Comparison of ENCODE assay signal across 8 mouse cellular contexts in the genomic region with DNA sequence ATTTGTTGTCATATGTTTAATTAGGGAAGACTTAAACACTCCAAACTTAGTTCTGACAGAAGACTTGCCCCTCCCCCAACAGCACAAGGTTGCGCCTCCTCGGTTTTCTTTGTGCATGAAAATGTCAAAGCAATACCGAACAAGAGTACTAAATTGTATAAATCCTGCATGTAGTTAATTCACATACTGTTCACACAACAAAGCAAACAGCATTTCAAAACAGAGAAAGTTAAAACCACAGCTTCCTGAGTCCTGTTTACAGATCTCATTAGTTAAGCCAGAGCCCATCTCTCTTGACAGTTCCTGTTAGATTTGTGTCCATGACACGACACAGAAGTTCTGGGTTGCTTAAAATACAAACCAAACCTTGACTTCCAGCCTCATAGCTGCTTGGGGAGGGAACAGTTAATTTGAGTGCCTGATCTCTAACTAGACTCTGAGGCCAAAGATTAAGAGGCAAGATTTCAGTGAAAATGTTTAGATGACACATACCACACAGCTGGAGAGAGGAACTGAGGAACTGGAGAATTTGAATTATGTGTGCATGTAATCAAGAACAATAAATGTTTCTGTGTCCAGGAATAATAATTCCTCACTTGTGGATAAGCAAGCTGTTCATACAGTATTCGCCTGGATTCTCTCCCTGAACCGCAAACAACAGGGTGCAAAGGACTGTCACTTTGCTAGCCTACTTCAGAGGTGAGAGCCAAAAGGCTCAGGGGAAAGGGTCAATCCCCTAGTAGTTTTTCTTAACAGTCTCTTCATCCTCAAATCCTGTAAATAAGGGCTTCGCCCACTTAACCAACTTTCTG.
A peak's percentile ranks its signal among the peaks of the same experiment; 100 is the strongest.
DNase-seq lines count a peak whose midpoint lies in the region; ATAC-seq and TF ChIP-seq lines count a peak whose summit lies in the region.

No protein-coding gene starts in this region.

- H3K79me2 ChIP-seq in C2C12 (ENCODE audit: control insufficient read depth, insufficient read depth), result no peaks in the 10 kb centered on the region

- H3K4me3 ChIP-seq in heart, embryonic 14.5 days (ENCODE audit: control insufficient read depth in 1 of 2, insufficient read depth in 1 of 2, low read depth in 1 of 2, low read length in 2 of 2), result no peak overlapping the region
- no peak overlapping the region for H3K4me3 ChIP-seq in C2C12 (ENCODE audit: insufficient read depth, poor library complexity, severe bottlenecking)
- no peak overlapping the region for H3K4me3 ChIP-seq in brown adipose tissue, adult 24 weeks (ENCODE audit: insufficient read depth, low read depth, low read length)

- H3K36me3 ChIP-seq in heart, embryonic 14.5 days (ENCODE audit: control insufficient read depth, insufficient read depth, low read length), result no peaks in the 10 kb centered on the region
- no peaks in the 10 kb centered on the region for H3K36me3 ChIP-seq in C2C12 (ENCODE audit: control insufficient read depth, insufficient read depth)

- 47% methylated on average over 7 of the region's 7 CpGs for WGBS in heart, embryonic 14.5 days

- TF ChIP-seq CTCF in C2C12 (IDR thresholded peaks at IDR 0.05; ENCODE audit: control insufficient read depth, insufficient read depth, insufficient read length), result no peak

- H3ac ChIP-seq in C2C12 (ENCODE audit: control insufficient read depth, insufficient read length, low read depth), result no peak overlapping the region

- H3K9ac ChIP-seq in heart, embryonic 14.5 days (ENCODE audit: low read length), result 0 out of 2 replicates have a peak overlapping the region, but pooled peaks have one; percentile 22

- no peaks in the 10 kb centered on the region for H3K27me3 ChIP-seq in heart, embryonic 14.5 days (ENCODE audit: control insufficient read depth, insufficient read depth, low read length)
- no peaks in the 10 kb centered on the region for H3K27me3 ChIP-seq in C2C12 (ENCODE audit: control insufficient read depth, insufficient read depth, insufficient read length)

- H3K4me2 ChIP-seq in heart, embryonic 14.5 days (ENCODE audit: low read length), result no peak overlapping the region

- no peak for ATAC-seq in heart, embryonic 14.5 days (ENCODE audit: insufficient number of reproducible peaks, insufficient read depth, low FRiP score, low read depth)

- H3K4me1 ChIP-seq in heart, embryonic 14.5 days (ENCODE audit: control insufficient read depth in 2 of 2, insufficient read depth in 2 of 2, low read length in 2 of 2), result peaks cover 18 to 26% of the 10 kb centered on the region in 2 experiments
- H3K4me1 ChIP-seq in brown adipose tissue, adult 24 weeks (ENCODE audit: control insufficient read depth, insufficient read depth, insufficient read length, low read length), result peaks cover 23% of the 10 kb centered on the region

- H3K27ac ChIP-seq in heart, embryonic 14.5 days (replicated peaks in 1 of 2; ENCODE audit: control insufficient read depth in 1 of 2, insufficient read depth in 1 of 2, low read depth in 2 of 2, low read length in 2 of 2), result peak overlapping the region; percentile 85 to 94
- peak overlapping the region; percentile 70 for H3K27ac ChIP-seq in brown adipose tissue, adult 24 weeks (replicated peaks; ENCODE audit: low read depth, low read length)

- H3K79me3 ChIP-seq in C2C12 (ENCODE audit: low read depth), result no peaks in the 10 kb centered on the region

- no peak for DNase-seq in heart, adult 9 months (ENCODE audit: low spot score in 2 of 2)
- peak; percentile 22 to 38 for DNase-seq in kidney, postnatal 36 days
- no peak for DNase-seq in cerebellum, adult 9-11 months
- DNase-seq in gastrocnemius, postnatal 25 days, result no peak
- DNase-seq in cerebellum, postnatal 4 days (ENCODE audit: low spot score in 2 of 2), result no peak

- no peaks in the 10 kb centered on the region for H3K9me3 ChIP-seq in heart, embryonic 14.5 days (ENCODE audit: control insufficient read depth, low read length)

TF ChIP-seq in C2C12, 6 proteins besides CTCF, POLR2A, EP300 and RAD21:
- TF ChIP-seq MYOG (IDR thresholded peaks at IDR 0.05; ENCODE audit: control insufficient read depth, extremely low read depth, insufficient read length) (no peak), FOSL1 (IDR thresholded peaks at IDR 0.05; ENCODE audit: insufficient read depth, low read length, poor library complexity, severe bottlenecking) (no peak), USF1 (IDR thresholded peaks at IDR 0.05; ENCODE audit: low read depth) (no peak), CEBPB (IDR thresholded peaks at IDR 0.05; ENCODE audit: low read depth) (no peak), MYOD1 (IDR thresholded peaks at IDR 0.05; ENCODE audit: control insufficient read depth, insufficient read length, low read depth) (peak; percentile 33), MAX (IDR thresholded peaks at IDR 0.05) (no peak)

Comparison
In these comparisons a context has a peak if more than half of its experiments do, and no peak if none do; other contexts are left out.
1. DNase-seq: peak in kidney, postnatal 36 days (2 of 2); none in heart, adult 9 months (0 of 2), cerebellum, adult 9-11 months (single experiment), gastrocnemius, postnatal 25 days (single experiment) and cerebellum, postnatal 4 days (0 of 2).